Mouse (Mus musculus) lung, postnatal 0 days (tissue): Measurements from ENCODE around the gene Slc25a53.

Source experiments
- CTCF ChIP-seq: IDR thresholded peaks from 2 replicates; pipeline ENCODE4 v1.5.1; 2016; ENCODE audit warnings: antibody characterized with exemption, mild to moderate bottlenecking
- EP300 ChIP-seq: IDR thresholded peaks from 2 replicates; pipeline ENCODE4 v1.6.1; 2016; ENCODE audit warnings: antibody characterized with exemption, mild to moderate bottlenecking, control low read depth

DNA sequence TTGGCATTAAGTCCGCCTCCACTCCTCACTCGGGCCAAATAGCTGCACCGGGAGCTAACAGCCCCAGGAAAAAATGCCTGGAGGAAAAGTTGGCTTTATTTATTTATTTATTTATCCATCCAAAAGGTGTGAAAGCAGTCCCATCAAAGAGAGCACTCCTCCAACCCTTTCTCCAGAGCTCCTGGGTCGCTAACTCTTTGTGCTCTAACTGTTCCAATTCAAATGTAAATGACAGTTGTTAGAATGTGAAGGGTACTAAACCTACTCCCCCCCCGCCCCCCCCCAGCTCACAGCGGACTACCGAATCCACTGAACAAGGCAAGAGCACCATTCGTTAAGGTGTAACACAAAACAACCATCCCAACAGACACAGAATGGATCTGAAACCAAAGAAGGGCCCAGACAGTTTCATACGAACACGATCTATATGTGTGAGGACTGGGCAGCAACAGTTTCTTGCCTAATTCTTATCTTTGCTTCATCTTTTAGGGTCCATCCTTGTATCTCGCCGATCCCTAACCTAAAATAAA is 567 bp downstream of the Slc25a53 start:
- no peak for TF ChIP-seq CTCF
- TF ChIP-seq EP300, result no peak
